Mouse (Mus musculus) heart, embryonic 10.5 days (tissue): ENCODE data around the gene Shq1. TPM values are rescaled to one million over a fixed set of nuclear protein-coding genes. Genes with fewer than 3 reads are reported as not detected.
A peak's percentile ranks its signal among the peaks of the same experiment; 100 is the strongest.

Experiments used
- DNase-seq: peaks from one replicate; pipeline ENCODE4 v3.0.0-alpha.2; 2017; ENCODE audit warnings: low spot score
- H3K27ac ChIP-seq: fragments of 300-500 bp; sonication (generic); 2 replicates; pipeline ENCODE4 v1.5.1; 2016; ENCODE audit warnings: mild to moderate bottlenecking
- H3K27me3 ChIP-seq: fragments of 300-500 bp; sonication (generic); 2 replicates; pipeline ENCODE4 v1.6.1; 2016; ENCODE audit warnings: mild to moderate bottlenecking; ENCODE audit not compliant: poor library complexity, insufficient read depth, severe bottlenecking
- H3K36me3 ChIP-seq: fragments of 300-500 bp; sonication (generic); 2 replicates; pipeline ENCODE4 v1.6.1; 2016; ENCODE audit warnings: mild to moderate bottlenecking, moderate library complexity
- H3K4me1 ChIP-seq: fragments of 300-500 bp; sonication (generic); 2 replicates; pipeline ENCODE4 v1.6.1; 2016; ENCODE audit warnings: mild to moderate bottlenecking
- H3K4me3 ChIP-seq: fragments of 300-500 bp; sonication (generic); 2 replicates; pipeline ENCODE4 v1.5.1; 2016; ENCODE audit warnings: mild to moderate bottlenecking, moderate library complexity
- H3K9me3 ChIP-seq: fragments of 300-500 bp; sonication (generic); 2 replicates; pipeline ENCODE4 v1.6.1; 2016; ENCODE audit warnings: mild to moderate bottlenecking, moderate library complexity
- WGBS: fragments of 180-500 bp; shearing (Covaris S2); methylation state at CpG from one replicate; pipeline ENCODE4 v1.1.7; 2016; 5-methylcytosine and 5-hydroxymethylcytosine counted together
- polyA plus RNA-seq: library from polyadenylated mRNA; unstranded; fragments of >200 nt; fragmentation: Nextera tagmentation; extraction: Ambion mirVana; gene quantifications from 2 replicates; pipeline ENCODE4 v1.2.1, GENCODE M21; 2016

Gene Shq1
- polyA plus RNA-seq, 1 experiment from 2014 or later, result 17.8 TPM

DNA sequence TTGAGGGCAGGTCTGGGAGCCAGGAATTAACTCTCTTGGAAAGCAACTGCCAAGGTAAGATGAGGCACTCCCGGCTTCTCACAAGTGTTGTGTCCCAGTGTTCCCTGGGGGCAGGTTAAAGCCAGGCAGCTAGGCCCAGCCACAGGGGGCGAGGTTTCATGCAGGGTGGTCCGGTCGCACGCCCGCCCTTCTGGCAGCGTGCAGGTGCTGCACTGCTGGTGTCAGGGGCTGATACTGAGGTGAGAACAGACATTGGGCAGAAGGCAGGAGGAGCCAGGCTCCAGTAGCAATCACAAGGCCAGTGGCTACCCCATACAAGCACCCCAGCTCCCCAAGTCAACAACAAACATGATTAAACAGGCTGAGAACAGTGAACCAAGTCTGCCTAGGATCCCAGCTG is 132.4 kb downstream of the Shq1 start:
- peaks cover 10% of the 10 kb centered on the region for H3K27me3 ChIP-seq
- 14% methylated on average over 7 of the region's 7 CpGs for WGBS

DNA sequence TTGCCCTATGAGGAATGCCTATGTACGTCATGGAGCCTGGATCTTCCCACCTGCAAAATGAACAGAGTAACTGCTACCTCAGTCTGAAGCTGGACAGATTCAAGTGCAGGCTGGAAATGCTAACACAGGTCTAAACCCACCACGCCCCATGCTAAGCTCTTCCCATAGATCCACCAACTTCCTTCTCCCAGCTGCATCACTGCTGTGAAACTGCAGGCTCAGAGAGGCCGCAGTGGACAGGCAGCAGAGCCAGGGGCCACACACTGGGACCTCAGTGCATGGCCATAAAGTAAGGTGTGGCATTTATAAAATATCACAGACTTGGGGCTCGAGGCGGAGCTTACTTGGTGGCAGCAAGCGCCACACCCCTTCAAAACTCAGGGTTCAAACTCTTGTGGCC is 133.0 kb downstream of the Shq1 start:
- Histone ChIP-seq H3K27ac (no peak overlapping the region), H3K4me1 (peaks cover 31% of the 10 kb centered on the region), H3K36me3 (no peaks in the 10 kb centered on the region), H3K4me3 (no peak overlapping the region), H3K9me3 (no peaks in the 10 kb centered on the region), H3K27me3 (peaks cover 7% of the 10 kb centered on the region)
- 85% methylated on average over 6 of the region's 6 CpGs for WGBS
- no peak for DNase-seq

More for the DNA sequence above, 132.4 kb downstream of the Shq1 start:
- no peak overlapping the region for H3K4me3 ChIP-seq
- no peaks in the 10 kb centered on the region for H3K36me3 ChIP-seq
- H3K27ac ChIP-seq, result peak overlapping the region; percentile 32; the same call in 1 of the 2 replicates
- peak; percentile 83 for DNase-seq
- no peaks in the 10 kb centered on the region for H3K9me3 ChIP-seq
- peaks cover 26% of the 10 kb centered on the region for H3K4me1 ChIP-seq

DNA sequence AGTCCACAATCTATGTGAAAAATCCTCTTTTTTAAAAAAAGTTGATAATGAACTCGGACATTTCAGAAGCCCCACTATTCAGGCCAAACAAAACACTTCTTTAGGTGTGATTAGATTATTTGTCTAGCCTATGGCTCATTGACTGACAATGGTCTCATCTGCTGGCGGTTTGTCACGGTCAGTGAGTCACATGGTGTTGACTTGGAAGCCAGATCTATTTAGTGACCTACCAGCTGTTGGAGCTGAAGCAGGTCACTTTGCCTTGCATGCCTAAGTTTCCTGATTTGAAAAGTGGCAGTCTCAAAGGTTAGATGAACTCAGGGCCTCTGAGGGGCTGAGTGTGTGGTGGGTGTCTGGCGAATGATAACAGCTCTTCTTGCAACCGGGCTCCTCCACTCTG is 133.9 kb downstream of the Shq1 start:
- H3K27me3 ChIP-seq, result peaks cover 7% of the 10 kb centered on the region
- no peak overlapping the region for H3K27ac ChIP-seq
- peaks cover 31% of the 10 kb centered on the region for H3K4me1 ChIP-seq
- no peak for DNase-seq
- WGBS, result 50% methylated on average over 5 of the region's 5 CpGs
- no peaks in the 10 kb centered on the region for H3K9me3 ChIP-seq
- H3K4me3 ChIP-seq, result no peak overlapping the region
- no peaks in the 10 kb centered on the region for H3K36me3 ChIP-seq

DNA sequence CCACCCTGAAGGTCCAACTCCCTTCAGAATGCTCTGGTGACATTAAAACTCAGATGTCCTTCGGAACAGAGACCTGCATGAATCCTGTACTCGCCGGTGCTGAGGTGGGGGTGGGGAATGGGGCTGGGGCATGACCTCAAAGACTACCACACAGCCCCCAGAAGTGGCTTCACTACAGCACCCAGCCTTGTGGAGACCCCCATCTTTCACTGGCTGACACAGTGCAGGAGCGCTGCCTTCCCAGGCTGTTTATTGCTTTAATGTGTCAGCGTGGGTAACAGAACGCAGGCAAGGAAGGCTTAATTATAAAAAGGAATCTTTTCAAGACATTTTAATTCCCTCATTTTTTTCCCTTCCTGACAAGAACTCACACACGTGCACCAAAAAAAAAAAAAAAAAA is 137.6 kb downstream of the Shq1 start:
- Histone ChIP-seq H3K27me3 (peaks cover 19% of the 10 kb centered on the region; the same call in 1 of the 2 replicates), H3K4me1 (peaks cover 33% of the 10 kb centered on the region), H3K4me3 (no peak overlapping the region), H3K36me3 (no peaks in the 10 kb centered on the region), H3K9me3 (no peaks in the 10 kb centered on the region), H3K27ac (no peak overlapping the region)
- no peak for DNase-seq
- 43% methylated on average over 7 of the region's 7 CpGs for WGBS

DNA sequence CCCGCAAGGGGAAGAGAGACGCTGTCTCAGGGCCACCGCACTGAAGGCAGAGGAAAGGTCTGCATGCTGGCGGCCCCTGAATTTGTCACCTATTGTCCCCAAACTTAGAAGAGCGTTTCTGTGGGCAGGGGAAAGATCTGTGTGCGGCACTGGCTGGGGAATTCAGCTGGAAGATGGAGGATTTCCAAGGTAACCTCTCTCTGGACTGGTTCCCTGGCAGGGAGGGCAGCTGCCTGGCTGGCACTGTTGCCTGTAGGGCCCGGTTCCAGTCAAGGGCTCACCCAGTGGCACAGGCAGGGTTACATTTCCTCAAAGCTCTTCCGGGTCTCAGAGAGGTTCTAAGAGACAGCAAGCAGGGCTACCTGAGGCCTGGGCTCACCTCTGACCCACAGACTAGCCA is 138.6 kb downstream of the Shq1 start:
- H3K27ac ChIP-seq, result no peak overlapping the region

DNA sequence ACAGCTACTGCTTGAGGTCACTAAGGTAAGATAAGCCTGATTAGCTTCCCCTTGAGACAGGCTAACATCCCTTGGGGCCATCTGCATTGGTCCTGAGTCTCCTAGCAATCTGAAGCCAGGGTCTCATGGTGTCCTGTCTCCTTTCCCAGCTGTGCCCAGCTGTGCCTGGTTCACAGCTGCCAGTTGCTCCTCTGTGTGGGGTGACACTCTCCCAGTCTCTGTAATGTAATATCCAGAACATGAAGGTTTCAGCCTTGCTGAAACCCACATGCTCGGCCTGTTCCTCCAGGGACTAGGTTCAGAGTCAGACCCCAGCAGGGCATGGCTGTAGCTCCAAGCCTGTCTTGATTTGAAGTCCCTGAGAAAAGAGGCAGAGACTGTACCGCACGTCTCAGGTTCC is 141.3 kb downstream of the Shq1 start:
- DNase-seq, result no peak
- H3K4me1 ChIP-seq, result peaks cover 45% of the 10 kb centered on the region

More for the DNA sequence above, 138.6 kb downstream of the Shq1 start:
- Histone ChIP-seq H3K36me3 (no peaks in the 10 kb centered on the region), H3K27me3 (peaks cover 22% of the 10 kb centered on the region; the same call in 1 of the 2 replicates), H3K4me1 (peaks cover 28% of the 10 kb centered on the region), H3K4me3 (no peak overlapping the region), H3K9me3 (no peaks in the 10 kb centered on the region)
- WGBS, result 77% methylated on average over 8 of the region's 8 CpGs
- no peak for DNase-seq

DNA sequence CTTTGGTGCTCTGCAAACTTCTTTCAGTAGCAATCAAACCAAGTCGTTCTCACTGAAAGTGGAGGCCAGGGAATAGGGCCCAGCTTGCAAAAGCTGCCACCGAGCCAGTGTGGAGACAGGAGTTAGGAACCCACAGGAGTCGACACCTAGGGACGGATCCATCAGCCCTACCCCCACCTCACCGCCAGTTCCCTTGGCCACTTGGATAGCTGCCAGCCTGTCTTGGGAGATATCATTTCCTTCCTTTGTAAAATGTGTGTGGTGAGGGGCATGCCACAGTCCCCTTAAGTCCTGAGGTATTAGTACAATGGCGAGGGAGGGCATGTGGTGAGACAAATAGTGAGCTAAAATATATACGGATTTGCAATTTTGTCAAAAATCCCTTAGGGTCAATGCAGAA is 142.4 kb downstream of the Shq1 start:
- DNase-seq, result no peak
- H3K4me1 ChIP-seq, result peaks cover 41% of the 10 kb centered on the region
- no peak overlapping the region for H3K27ac ChIP-seq
- H3K9me3 ChIP-seq, result no peaks in the 10 kb centered on the region
- peaks cover 43% of the 10 kb centered on the region; the same call in 1 of the 2 replicates for H3K27me3 ChIP-seq
- 47% methylated on average over 7 of the region's 7 CpGs for WGBS
- H3K4me3 ChIP-seq, result no peak overlapping the region
- no peaks in the 10 kb centered on the region for H3K36me3 ChIP-seq

More for the DNA sequence above, 141.3 kb downstream of the Shq1 start:
- peaks cover 43% of the 10 kb centered on the region; the same call in 1 of the 2 replicates for H3K27me3 ChIP-seq
- WGBS, result 49% methylated on average over 3 of the region's 3 CpGs
- H3K27ac ChIP-seq, result no peak overlapping the region
- no peak overlapping the region for H3K4me3 ChIP-seq
- H3K36me3 ChIP-seq, result no peaks in the 10 kb centered on the region
- no peaks in the 10 kb centered on the region for H3K9me3 ChIP-seq

DNA sequence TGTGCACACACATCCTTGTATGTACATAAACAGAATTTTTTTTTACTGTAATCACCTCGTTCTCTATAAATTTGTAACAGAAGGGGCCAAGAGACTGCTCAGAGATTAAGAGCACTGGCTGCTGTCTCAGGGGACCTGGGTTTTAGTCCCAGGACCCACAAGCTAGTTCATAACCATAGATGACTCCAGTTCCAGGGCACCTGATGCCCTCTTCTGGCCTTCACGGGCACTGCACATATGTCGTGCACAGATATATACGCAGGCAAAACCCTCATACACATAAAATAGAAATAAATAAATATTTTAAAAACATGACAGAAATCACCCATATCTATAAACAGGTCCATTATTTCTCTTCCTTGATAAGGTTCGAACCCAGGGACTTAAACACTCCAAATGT is 143.0 kb downstream of the Shq1 start:
- no peak overlapping the region for H3K27ac ChIP-seq
- no peak for DNase-seq
- peaks cover 36% of the 10 kb centered on the region for H3K4me1 ChIP-seq
- peaks cover 43% of the 10 kb centered on the region; the same call in 1 of the 2 replicates for H3K27me3 ChIP-seq
- no peaks in the 10 kb centered on the region for H3K36me3 ChIP-seq
- no peaks in the 10 kb centered on the region for H3K9me3 ChIP-seq
- 80% methylated on average over 5 of the region's 5 CpGs for WGBS
- H3K4me3 ChIP-seq, result no peak overlapping the region

DNA sequence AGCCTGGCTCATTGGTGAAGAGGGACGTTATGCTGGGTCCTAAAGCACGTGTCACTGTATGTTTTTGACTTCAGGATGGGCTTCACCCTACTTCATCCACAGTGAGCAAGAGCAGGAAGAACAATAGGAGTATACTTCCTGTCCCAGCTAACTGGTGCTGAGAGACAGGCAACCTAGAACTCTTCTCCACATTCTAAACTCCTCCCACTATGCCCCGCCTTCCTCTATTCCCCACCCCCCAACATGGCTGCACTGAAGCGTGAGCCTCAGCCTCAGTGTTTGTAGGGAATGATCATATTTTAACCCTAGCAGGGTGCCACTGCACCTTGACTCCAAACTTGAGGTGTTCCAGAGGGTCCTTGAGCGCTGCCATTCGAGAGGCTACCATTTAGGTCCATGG is 143.8 kb downstream of the Shq1 start:
- Histone ChIP-seq H3K9me3 (no peaks in the 10 kb centered on the region), H3K27me3 (peaks cover 46% of the 10 kb centered on the region; the same call in 1 of the 2 replicates), H3K4me1 (peaks cover 36% of the 10 kb centered on the region), H3K36me3 (no peaks in the 10 kb centered on the region), H3K4me3 (no peak overlapping the region), H3K27ac (no peak overlapping the region)
- DNase-seq, result no peak
- whole genome bisulfite sequencing, result 82% methylated on average over 6 of the region's 6 CpGs

DNA sequence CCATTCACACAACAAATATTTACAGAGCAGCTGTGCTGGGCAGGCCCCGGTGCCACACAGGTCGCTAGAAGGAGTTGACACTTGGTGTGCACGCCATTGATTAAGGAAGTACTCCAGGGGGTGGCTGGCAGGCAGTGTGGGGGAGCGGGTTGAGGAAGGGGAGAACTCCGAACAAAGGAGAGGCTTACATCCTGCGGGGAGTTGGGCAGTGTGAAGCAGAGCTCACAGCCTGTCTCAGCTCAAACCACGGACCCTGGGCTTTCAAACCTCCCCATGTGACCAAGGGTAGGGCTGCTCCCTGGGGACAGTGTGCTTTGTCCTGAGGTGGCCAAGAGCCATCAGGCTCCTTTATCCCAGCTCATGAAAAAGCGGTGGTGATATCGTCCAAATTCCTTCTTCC is 144.9 kb downstream of the Shq1 start:
- no peaks in the 10 kb centered on the region for H3K9me3 ChIP-seq
- WGBS, result 8% methylated on average over 9 of the region's 9 CpGs
- H3K27ac ChIP-seq, result peak overlapping the region; percentile 36; the same call in 1 of the 2 replicates

DNA sequence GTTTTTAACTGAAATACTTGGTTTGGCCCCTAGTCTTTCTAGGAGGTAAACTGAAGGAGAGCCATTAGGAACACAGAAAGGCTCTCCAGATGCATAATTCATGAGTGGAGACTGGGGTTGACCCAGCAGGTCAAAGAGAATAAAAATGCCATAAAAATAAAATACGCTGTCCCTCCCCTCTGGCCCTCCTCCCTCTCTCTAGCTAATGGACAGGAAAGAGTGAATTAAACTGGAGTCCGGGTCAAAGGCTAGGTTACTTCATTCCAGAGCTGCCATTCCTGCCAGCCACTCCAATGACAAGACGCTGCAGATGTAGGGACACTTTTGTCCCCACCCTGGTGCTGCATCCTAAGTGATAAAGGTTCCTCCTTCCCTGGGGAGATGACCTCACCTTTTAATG is 145.5 kb downstream of the Shq1 start:
- DNase-seq, result no peak
- Histone ChIP-seq H3K27ac (no peak overlapping the region), H3K4me3 (no peak overlapping the region; the same call in 1 of the 2 replicates), H3K9me3 (no peaks in the 10 kb centered on the region), H3K27me3 (peaks cover 36% of the 10 kb centered on the region; the same call in 1 of the 2 replicates), H3K4me1 (peaks cover 38% of the 10 kb centered on the region), H3K36me3 (no peaks in the 10 kb centered on the region)
- 25% methylated on average over 3 of the region's 3 CpGs for WGBS

More for the DNA sequence above, 144.9 kb downstream of the Shq1 start:
- peaks cover 36% of the 10 kb centered on the region; the same call in 1 of the 2 replicates for H3K27me3 ChIP-seq
- peaks cover 36% of the 10 kb centered on the region for H3K4me1 ChIP-seq
- no peak for DNase-seq
- H3K4me3 ChIP-seq, result peak overlapping the region; percentile 32; the same call in 1 of the 2 replicates
- H3K36me3 ChIP-seq, result no peaks in the 10 kb centered on the region

DNA sequence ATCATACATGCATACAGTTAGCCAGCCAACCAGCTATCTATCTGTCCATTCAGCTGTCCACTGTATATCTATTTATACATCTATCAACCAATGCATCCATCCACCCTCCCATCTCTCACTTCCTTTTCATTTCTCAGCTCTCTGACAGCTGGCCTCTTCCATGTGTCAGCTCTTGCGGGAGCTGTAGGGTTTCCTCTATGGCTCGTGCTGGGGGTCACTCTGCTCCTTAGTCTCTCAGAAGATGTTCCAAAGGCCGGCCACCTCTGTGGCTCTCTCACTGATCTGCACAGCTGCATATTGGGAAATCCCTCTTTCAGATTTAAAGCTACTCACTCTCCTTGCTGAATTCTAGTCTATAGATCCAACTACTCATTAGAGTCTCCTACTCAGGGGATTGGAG is 148.5 kb downstream of the Shq1 start:
- WGBS, result 73% methylated on average over 3 of the region's 3 CpGs
- Histone ChIP-seq H3K27ac (no peak overlapping the region), H3K27me3 (peaks cover 61% of the 10 kb centered on the region)

DNA sequence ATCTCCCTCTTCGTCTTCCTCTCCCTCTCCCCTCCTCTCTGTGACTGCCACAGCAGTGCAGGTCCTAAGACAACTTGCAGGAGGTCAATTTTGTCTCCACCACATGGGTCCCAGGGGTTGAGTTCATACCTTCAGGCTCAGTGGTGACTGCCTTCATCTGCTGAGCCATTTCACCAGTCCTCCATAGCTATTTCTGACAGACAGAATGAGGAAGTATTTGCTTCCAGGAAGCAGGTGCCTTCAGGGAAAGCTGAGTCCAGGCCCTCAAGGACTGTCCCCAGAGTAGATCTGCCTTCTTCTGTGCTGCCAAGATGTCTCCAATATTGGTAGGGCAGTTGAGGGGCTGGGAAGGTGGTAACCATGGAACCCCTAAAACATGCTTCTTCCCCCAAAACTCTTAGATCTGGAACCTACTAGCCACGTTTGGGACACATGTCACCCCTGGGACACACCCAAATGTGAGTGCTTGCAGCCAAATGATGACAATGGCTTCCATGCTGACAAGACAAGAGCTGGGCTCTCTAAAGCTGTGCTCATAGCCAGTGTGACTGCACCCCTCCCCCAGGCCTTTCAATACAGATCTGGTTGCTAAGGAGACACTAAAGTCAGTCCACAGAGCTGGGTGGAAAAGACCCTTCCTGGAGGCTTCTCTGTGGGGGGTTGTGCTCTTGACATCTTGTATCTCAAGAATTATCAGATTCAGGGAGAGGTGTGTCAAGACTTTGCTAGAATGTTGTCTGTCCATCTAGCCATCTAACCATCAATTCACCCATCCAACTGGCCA is 149.2 kb downstream of the Shq1 start:
- no peak for DNase-seq
- no peaks in the 10 kb centered on the region for H3K36me3 ChIP-seq
- peaks cover 38% of the 10 kb centered on the region for H3K4me1 ChIP-seq
- peaks cover 61% of the 10 kb centered on the region for H3K27me3 ChIP-seq
- H3K27ac ChIP-seq, result no peak overlapping the region
- 68% methylated on average over 2 of the region's 2 CpGs for WGBS
- no peaks in the 10 kb centered on the region for H3K9me3 ChIP-seq
- H3K4me3 ChIP-seq, result no peak overlapping the region

More for the DNA sequence above, 148.5 kb downstream of the Shq1 start:
- no peak for DNase-seq
- peaks cover 45% of the 10 kb centered on the region for H3K4me1 ChIP-seq
- H3K4me3 ChIP-seq, result no peak overlapping the region
- no peaks in the 10 kb centered on the region for H3K9me3 ChIP-seq
- no peaks in the 10 kb centered on the region for H3K36me3 ChIP-seq
